Mouse (Mus musculus) hematopoietic multipotent progenitor cell, adult 10-12 weeks (in vitro differentiated cells): Measurements from ENCODE around the gene Sfi1. TPM values are rescaled to one million over a fixed set of nuclear protein-coding genes. Genes with fewer than 3 reads are reported as not detected.

Source experiments
- polyA plus RNA-seq: library from polyadenylated mRNA; stranded (reverse); fragments of >175 nt; gene quantifications from 2 replicates; pipeline ENCODE4 v1.2.3, GENCODE M21; 2012; ENCODE audit warnings: low replicate concordance

Gene Sfi1
- polyA plus RNA-seq: 61.0 and 81.5 TPM in 2 replicates

DNA sequence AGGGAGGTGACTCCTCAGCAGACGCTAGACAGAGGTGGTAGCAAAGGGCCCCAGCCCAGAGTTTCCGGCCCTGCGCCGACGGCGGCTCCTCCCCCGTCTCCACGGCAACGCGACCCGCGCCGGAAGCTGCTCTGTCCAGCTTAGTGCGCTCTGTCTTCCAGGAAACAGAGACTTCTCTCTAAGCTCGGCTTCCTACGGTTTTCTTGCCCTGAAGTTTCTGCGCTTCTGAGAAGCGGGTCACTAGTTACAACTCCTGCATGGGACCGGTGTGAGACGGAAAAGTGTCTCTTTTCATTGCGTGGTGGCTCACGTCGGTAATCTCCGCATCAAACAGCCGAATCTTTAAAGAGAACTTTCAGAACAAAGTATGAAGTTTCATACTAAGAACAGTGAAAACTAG is at the start of gene Sfi1:
TSS of gene Sfi1 (minus strand) at position 101 of the 400 bp plus-strand sequence.

DNA sequence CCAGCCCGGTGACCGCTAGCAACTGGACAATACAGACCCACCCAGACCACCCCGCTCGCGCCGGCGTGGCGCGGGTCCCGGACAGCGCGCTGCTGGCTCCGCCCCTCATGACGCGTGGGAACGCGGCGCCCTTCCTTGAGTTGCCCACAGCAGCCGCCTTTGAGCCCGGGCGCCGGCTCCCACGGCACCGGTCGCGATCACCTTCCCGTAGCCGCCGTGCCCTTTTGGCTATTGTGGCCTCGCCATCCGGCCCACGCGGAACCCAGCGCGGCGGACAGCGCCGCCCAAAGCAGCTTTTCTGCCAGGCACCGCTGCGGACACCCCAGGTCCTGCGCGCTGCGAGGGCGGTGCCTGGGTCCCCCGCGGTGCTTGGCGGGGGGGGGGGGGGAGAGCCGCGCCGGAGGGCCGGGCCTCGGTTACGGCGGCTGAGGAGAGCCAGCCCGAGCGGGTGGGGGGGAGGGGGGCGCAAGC is 9.0 kb upstream of the Sfi1 start, which contains the start of gene Eif4enif1:
TSS of gene Eif4enif1 (plus strand) at position 162 of the 471 bp plus-strand sequence.

Other genes starting within 250 kb of the Sfi1 start
- gene Eif4enif1, start 8.9 kb upstream of the Sfi1 start, polyA plus RNA-seq: 37.1 and 74.2 TPM in 2 replicates
- gene Drg1, start 73.0 kb upstream of the Sfi1 start, polyA plus RNA-seq: 30.6 and 47.2 TPM in 2 replicates
- gene Patz1, start 95.4 kb upstream of the Sfi1 start, polyA plus RNA-seq: 64.4 and 107 TPM in 2 replicates
- gene Pik3ip1, start 136.9 kb upstream of the Sfi1 start, polyA plus RNA-seq: 83.6 and 159 TPM in 2 replicates
- 41.2 and 43.4 TPM in 2 replicates for gene Limk2, start 215.7 kb upstream of the Sfi1 start, polyA plus RNA-seq